8 mouse cellular contexts compared by ENCODE assay signal in genomic region chr5:99521411-99521810, GRCm38 (mm10).
DNase-seq lines count a peak whose midpoint lies in the region; ATAC-seq lines count a peak whose summit lies in the region.

No protein-coding gene starts in this region.

- H3K4me2 ChIP-seq in neural tube, embryonic 15.5 days, result no peak overlapping the region
- no peak overlapping the region for H3K4me2 ChIP-seq in hindbrain, embryonic 14.5 days (replicated peaks)

- 44% methylated on average over 4 of the region's 4 CpGs for WGBS in neural tube, embryonic 15.5 days
- WGBS in hindbrain, embryonic 14.5 days, result 59% methylated on average over 4 of the region's 4 CpGs

- no peaks in the 10 kb centered on the region for H3K36me3 ChIP-seq in neural tube, embryonic 15.5 days
- H3K36me3 ChIP-seq in hindbrain, embryonic 14.5 days (replicated peaks; ENCODE audit: control insufficient read depth, insufficient read depth), result no peaks in the 10 kb centered on the region

- no peak overlapping the region for H3K4me3 ChIP-seq in neural tube, embryonic 15.5 days (replicated peaks)
- H3K4me3 ChIP-seq in hindbrain, embryonic 14.5 days (replicated peaks; ENCODE audit: low read length), result no peak overlapping the region

- no peaks in the 10 kb centered on the region for H3K27me3 ChIP-seq in neural tube, embryonic 15.5 days (replicated peaks)
- no peaks in the 10 kb centered on the region for H3K27me3 ChIP-seq in hindbrain, embryonic 14.5 days (ENCODE audit: control insufficient read depth, insufficient read depth, low read length)

- no peak for ATAC-seq in neural tube, embryonic 15.5 days (ENCODE audit: low FRiP score)
- ATAC-seq in hindbrain, embryonic 14.5 days (ENCODE audit: low FRiP score), result no peak

- DNase-seq in cerebellum, postnatal 10 days, result peak; percentile 47 to 51
- no peak for DNase-seq in cerebellum, adult 9-11 months
- DNase-seq in layer of hippocampus, adult 11-12 months (ENCODE audit: low spot score), result peak; percentile 55
- no peak for DNase-seq in layer of hippocampus, postnatal 10 days (ENCODE audit: low spot score in 2 of 2)
- peak; percentile 51 to 82 for DNase-seq in frontal cortex, postnatal 36 days (ENCODE audit: low spot score in 2 of 2)
- no peak for DNase-seq in liver
- DNase-seq in hindbrain, embryonic 14.5 days (ENCODE audit: low spot score), result no peak

- H3K9me3 ChIP-seq in neural tube, embryonic 15.5 days (replicated peaks), result no peaks in the 10 kb centered on the region
- no peaks in the 10 kb centered on the region for H3K9me3 ChIP-seq in hindbrain, embryonic 14.5 days (ENCODE audit: control insufficient read depth, low read length)

- 0 out of 2 replicates have a peak overlapping the region, but pooled peaks have one; percentile 28 for H3K27ac ChIP-seq in neural tube, embryonic 15.5 days (replicated peaks)
- no peak overlapping the region for H3K27ac ChIP-seq in hindbrain, embryonic 14.5 days

- no peak overlapping the region for H3K9ac ChIP-seq in neural tube, embryonic 15.5 days (replicated peaks)
- H3K9ac ChIP-seq in hindbrain, embryonic 14.5 days, result no peak overlapping the region

- H3K4me1 ChIP-seq in neural tube, embryonic 15.5 days, result peaks cover 22% of the 10 kb centered on the region
- peaks cover 19% of the 10 kb centered on the region for H3K4me1 ChIP-seq in hindbrain, embryonic 14.5 days (replicated peaks; ENCODE audit: control insufficient read depth, insufficient read depth, low read length)

Comparison
In these comparisons a context has a peak if more than half of its experiments do, and no peak if none do; other contexts are left out.
1. DNase-seq: peak in cerebellum, postnatal 10 days (2 of 2), layer of hippocampus, adult 11-12 months (single experiment) and frontal cortex, postnatal 36 days (2 of 2); none in cerebellum, adult 9-11 months (single experiment), layer of hippocampus, postnatal 10 days (0 of 2), liver (single experiment) and hindbrain, embryonic 14.5 days (single experiment).